Mouse (Mus musculus) frontal cortex, adult (tissue): ENCODE measurements around the gene Dync2li1.

Experiments used
- ATAC-seq: cut with Nextera tagmentation; 2 replicates; pipeline ENCODE4 v1.9.2; 2017; ENCODE audit warnings: mild to moderate bottlenecking, moderate library complexity, mixed read lengths; ENCODE audit not compliant: low TSS enrichment

Dync2li1 gene

DNA sequence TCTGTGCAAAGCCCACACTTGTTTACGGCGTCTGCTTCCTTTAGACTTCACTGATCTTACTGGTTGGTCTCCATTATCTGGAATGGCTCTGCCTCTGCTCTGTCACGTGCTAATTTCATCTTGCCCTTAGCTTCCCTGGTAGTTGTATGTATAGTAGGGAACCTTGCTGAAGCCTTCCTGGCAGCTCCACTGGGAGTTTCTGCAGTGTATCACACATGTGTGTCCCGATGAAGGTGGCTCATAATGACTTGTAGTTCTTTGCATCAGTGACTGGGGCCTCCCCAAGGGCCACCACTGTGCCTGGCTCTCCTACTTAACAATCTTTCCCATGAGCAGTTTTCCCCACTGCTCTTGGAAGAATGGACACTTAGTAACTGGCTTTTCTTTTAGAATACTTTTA is 17.7 kb upstream of the Dync2li1 start:
- ATAC-seq: no peak

DNA sequence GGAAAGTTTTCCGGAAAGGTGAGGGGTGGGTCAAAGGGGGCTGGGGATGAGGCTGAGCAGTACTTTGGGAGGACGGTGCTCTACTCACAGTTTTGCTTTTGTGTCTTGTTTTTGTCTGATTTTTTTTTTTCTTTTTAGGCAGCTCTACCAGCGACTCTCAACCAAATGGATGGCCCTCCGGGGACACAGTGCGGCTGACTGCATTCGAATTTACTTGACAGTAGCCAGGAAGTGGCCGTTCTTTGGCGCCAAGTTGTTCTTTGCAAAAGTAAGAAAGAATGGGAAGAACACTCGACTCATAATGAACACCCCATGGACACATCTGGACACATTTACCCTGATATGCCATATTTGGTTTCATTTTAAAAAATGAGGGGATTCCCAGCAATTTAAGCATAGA is 14.8 kb upstream of the Dync2li1 start:
- no peak for ATAC-seq

DNA sequence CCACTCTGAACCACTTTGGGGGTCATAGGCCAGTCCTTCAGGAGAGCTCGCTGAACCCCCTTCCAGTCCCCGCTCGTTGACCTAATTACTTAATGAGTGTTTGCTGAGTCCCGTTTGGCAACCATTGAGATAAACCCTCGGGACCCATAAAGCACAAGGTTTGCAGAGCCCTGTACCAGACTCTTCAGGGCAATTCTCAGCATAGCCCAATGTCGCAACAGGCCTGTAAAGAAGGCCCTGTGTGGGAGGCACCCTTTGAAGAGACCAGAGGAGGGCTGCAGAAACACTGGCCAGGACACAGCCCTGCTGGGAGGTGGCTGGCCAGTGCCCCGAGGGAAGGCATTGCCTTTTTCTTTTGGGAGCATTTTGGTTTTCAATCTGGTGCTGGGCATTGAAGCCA is 14.3 kb upstream of the Dync2li1 start:
- no peak for ATAC-seq

DNA sequence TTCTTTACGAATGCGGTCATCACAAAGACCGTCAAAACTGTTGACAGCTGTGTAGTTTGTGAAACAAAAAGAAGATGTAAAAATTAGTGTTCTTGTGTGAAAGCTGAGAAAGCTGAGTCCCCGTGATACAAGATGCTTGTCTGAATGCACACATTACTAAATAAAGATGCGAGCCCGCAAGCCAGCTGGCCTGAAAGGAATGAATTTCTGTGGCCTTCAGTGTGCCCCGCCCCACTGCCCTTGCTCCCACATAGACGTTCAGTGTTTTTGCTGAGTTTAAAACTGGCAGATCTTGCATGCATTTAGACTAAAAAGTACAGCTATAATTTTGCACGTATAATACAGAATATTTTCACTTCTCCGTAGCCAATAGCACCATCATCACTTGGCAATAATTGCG is 10.5 kb upstream of the Dync2li1 start:
- ATAC-seq: no peak

DNA sequence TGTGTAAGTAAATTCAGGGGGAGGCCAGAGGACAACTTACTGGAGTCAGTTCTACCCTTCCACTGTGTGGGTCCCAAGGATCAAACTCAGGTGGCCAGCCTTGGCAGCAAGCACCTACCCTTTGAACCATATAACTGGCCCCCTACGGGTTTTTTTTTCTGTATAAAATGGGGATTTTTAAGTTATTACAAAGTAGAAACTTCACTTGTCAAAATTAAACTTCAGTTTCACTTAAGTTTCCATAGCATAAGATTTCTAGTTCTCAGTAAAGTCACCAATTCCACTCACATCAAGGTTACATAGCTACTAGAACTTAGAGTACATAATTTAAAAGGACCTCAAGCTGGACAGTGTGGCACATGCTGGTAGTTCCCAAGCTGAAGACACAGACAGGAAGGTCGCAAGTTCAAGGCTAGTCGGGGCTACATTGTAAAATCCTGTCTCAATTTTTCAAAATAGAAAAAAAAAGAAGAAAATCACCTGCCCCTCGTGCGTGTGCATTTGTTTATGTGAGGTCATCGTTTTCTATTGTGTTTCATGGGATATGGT is 9.7 kb upstream of the Dync2li1 start:
- no peak for ATAC-seq

DNA sequence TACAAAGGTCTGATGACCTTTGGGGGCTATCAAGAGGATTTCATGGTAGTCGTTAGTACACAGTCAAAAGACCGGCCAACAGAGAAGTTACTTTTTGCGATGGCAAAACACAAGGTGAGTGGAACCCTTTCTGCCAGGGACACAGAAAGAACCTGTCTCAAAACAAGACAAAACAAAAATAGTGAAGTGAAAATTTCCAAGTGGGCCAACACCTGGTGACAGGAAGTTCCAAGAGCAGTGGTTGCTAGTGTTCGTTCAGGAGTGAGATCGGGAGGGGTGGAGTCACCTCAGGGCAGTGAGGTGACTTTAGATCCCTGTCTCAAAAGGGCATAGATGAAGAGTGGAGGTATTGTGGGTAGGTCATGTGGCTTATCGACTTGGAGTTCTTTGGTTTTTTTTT is 8.3 kb upstream of the Dync2li1 start:
- no peak for ATAC-seq

DNA sequence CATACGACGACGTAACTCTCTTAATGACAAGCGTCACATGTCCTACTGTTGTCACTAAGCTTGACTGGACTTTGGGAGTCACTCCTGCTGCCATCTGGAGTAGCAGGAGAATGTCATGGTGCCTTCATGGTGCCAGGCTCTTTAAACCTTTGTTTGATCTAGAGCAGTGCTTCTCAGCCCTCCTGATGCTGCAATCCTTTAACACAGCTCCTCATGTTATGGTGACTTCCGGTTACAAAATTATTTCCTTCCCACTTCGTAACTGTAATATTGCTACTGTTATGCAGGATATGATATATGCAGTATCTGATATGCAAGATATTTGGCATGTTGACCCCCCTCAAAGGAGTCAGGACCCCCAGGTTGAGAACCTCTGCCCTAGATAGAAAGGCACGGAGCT is 7.2 kb upstream of the Dync2li1 start:
- no peak for ATAC-seq

DNA sequence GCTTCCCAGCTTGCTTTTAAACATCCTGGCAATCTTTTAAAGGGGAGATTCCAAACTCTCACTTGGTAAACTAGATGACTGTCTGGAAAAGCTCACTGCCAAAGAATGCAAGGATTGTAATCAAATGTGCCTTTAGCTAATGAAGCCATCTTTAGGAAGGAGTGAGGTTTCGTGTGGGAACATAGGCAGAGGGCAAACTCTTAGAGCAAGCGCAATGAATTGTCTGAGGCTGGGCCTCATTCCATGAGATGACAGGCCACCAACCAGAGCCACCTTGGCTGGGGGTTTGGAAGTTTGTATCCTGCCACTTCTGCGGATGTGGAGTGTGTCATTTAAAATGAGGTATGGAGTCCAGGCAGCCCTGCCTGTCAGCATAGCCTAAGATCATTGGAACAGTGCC is 6.2 kb upstream of the Dync2li1 start:
- ATAC-seq: no peak

DNA sequence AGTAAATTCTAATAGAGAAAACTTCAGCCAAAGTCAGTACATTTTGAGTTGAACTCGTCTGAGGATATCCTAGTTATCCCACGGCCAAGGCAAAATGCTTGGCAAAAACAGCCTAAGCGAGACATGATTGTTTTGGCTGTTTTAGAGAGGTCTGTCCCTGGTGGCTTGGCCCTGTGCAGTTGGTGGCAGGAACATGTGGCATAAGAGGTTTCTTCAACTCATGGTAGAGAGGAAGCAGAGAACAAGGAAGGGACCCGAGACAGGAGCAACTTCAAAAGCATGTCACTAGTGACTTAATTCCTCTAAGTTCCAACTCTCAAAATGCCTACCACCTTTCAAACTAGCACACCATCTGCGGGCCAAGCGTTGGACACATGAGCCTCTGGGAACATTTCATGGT is 5.7 kb upstream of the Dync2li1 start:
- ATAC-seq: no peak

DNA sequence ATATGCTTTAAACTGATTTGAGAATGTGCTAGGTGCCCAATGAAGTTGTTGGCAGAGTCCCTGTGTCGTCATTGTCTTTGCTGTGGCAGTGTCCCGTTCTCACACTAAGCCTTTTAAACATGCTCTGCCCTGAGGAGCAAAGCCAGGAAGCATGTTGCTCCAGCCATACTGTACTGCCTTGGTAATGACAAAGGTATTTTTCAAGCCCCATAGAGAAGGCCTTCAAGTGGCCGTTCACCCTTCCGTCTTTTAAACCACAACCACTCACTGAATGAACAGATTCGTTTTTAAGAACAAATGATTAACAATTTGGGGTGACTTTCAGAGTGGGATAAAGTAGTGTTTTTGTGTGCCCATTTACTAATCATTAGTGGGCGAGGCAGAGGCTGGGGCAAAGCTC is 5.1 kb upstream of the Dync2li1 start:
- no peak for ATAC-seq

DNA sequence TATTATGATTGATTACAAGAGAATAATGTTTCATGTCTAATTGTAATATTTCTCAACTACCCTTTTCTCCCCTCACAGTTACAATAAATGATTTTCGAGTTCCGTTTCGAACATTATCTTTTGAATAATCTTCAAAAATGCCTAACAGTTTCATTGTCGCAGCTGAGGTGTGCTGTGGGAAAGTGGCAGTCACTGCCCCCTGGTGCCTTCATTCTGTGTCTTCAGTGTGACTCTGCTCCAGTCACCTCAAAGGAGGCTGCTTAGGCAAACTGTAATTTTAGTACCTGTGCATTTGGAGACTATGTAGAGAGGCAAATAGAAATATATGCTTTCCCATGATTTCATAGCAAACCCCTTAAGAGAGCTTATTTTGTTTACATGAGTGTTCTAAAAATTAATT is 4.3 kb upstream of the Dync2li1 start:
- ATAC-seq: no peak

DNA sequence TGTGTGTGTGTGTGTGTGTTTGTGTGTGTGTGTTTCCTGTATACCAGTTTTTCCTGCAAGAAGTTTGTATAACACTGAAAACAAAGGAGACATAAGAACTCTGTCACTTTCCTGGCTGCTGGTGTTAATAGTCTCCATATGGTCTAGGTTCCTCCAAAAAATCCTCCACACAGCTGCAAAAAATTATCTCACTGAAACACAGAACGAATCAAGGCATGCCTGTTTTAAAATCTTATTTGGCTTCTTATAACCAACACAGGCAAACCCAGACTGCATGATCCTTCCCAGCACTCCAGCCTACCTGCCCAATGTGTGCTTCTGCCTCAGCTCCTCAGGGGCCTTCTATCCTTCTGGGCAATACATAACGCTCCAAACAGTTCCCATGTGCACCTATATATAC is 3.4 kb upstream of the Dync2li1 start:
- no peak for ATAC-seq

DNA sequence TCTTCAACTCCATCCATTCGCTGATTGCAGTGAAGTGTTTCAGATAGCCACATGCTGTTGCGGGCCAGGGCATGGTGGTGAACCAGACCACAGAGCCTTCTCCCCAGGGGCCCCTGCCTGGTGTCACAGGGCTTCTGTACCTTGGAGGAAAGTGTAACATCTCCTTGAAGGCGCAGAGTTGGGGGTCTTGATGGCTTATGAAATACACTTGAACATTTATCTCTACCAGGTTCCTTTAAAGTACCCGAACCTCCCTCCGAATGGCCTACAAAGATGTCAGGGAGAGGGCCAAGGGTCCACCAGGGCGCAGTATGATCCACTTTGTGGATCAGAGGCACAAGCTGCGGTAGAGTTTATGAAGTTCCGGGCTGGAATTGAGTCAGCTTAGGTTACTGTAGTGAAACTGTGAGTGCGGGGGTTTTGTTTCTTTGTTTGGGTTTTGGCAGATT is 585 bp downstream of the Dync2li1 start:
- 0 out of 2 replicates have a peak, but pooled peaks have one; percentile 13 for ATAC-seq

DNA sequence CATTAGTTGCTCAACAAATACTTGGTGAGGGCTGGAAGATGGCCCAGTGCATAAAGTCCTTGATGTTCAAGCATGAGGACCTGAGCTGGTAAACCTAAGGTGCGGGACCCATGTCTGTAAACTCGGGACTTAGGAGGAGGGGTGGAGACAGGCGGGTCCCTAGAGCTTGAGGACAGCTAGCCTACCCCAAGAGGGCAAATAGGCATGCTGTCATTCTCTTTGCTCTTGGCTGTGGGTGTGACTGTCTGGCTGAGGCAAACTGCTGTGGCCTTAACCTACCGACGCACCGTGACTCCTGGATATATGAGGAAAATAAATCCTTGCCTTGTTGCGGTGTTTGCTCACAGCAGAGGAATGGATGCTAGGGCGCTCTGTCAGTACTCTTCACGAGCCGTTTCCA is 1.4 kb downstream of the Dync2li1 start:
- no peak for ATAC-seq

DNA sequence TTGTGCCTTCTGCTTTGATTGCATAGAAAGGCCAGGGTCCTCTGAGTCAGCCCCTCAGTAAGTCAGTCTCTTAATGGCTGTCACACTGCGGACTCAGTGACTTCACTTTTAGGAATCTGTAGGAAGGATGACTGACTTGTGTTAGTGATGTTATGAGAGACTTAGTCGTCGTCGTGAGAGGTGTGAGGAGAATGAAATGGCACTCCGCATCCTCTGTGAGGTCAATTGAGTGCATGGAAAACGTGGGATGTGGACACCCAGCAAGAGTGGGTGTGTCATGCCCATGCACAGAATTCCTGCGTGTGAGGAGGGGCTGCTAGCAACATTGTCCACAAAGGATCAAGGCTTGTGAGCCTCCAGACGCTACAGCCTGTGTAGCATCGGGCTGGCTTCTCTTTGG is 2.3 kb downstream of the Dync2li1 start:
- no peak for ATAC-seq

DNA sequence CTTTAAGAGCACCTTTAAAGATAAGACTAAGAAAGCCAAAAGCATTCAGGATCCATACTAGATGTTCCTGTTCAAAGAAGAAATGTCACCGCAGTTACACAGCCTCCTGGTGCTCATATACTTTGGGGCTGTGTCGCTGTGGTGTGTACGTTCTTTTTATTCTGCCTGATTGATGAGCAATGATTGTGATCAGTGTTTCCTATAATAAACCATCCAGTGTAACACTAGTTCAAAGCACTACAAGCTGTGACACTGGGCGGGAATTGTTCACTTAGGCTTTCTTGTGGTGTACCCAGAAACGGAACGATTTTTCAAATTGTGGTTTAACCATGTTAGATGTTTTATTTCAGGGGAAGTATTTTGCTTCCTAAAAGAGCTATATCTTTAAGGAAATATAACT is 5.5 kb downstream of the Dync2li1 start:
- no peak for ATAC-seq

DNA sequence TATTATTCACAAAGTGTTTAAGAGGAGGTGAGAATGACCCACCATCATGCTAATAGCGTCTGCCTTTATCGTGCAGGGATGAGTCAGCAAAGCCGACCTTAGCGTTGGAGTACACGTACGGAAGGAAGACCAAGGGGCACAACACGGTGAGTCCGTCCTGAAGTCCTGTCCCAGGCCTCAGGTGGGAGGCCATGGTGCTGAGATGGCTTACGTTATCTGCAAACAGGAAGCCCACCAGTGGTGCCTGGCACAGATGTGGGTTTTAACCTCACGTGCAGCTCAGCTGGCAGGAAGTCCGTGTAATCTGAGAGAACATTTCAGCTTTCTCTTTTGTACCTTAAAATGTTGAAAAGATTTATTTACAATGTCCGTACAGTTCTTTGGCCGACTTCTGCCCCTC is 7.1 kb downstream of the Dync2li1 start:
- ATAC-seq: no peak

DNA sequence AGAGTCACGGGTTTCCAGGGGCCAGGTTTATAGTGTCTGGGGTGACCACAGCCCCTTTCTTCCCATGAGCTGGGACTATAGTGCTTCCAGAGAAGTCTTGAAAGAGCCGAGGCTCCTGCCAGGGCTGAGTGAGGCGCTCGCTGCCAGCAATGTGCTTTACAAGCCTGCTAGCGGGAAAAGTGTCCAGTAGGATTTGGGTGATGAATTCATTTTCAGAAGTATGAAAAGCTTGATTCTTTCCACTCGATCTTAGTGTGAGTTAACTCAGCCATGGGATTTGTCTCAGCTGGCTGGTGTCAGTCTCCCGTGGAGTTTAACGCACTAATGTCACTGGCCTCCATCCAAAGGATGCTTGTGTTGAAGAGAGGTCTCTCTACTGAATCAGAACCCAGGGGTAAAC is 10.0 kb downstream of the Dync2li1 start:
- no peak for ATAC-seq

DNA sequence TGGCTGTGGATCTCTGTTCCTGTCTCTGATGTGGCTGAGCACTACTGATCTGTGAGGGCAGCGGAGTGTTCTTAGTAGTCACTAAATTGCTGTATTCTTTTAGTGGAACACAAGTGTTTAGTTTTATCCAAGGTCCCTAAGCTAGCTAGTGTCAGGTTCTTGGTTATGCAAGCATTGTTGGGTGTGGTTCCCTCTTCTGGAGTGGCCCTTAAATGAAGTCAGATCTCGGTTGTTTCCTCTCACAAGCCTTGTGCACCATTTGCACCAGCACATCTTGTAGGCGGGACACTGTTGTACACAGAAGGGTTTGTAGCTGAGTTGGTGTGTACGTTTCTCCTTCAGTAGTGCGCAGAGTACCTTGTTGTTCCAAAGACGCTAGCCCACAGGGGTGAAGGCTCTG is 11.7 kb downstream of the Dync2li1 start:
- no peak for ATAC-seq

DNA sequence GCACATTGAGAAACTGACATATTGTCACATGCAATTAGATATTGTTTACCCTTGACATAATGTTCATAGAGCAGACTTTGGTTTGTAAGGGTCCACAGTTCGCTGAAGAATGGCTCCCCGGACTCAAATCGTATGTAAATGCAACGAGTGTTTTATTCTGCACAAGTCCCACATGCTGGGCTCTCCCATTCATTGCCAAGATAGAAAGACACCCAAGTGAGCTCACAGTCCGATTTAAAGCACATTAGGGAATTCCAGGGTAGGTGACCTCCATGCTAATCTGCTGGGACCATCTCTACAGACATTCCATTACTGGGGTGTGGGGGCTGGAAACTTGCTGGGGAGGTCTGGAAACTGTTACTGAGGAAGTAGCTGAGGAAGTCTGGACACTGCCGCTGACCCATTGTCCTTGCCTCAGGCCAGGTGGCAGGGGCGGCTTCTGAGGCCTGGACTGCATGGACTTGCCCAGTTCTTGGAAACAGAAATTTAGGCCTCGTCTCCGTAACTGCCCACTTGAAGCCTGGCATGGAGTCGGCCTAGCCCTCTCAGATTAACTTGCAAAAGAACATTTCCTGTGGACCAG is 13.6 kb downstream of the Dync2li1 start:
- no peak for ATAC-seq

DNA sequence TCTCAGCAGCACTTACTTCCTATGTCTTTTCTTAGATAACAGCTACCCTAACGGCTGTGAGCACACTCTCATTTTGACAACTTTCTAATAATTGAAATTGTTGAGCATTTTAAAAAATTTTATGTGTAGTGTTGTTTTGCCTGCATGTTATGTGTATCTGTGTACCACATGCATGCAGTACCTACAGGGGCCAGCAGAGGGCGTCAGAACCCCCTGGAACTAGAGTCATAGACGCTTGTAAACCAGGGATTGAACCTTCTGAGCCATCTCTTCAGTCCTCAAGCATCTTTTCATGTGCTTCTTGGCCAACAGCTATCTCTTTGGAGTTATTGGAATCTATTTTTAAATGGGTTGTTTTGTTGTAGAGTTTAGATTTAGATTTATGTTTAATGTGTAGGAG is 15.6 kb downstream of the Dync2li1 start:
- peak; percentile 7 for ATAC-seq

DNA sequence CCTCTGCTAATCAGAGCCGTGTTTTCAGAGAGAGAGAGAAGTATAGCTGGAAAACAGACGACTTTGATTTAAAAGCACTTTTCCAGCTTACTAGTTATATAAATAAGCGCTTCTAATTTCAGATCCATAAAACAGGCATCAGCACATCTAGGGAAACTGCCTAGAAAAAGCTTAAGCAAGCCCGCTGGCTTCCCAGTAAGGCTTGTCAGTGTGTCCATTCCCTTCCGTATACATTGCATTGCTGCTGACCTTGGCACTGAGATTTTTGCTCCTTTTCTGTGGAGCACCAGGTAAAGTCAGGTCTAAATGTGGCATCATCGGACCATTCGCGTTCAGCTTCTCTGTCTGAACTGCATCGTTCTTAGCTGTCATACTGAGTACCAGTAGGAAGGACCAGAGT is 16.0 kb downstream of the Dync2li1 start:
- ATAC-seq: peak; percentile 64

DNA sequence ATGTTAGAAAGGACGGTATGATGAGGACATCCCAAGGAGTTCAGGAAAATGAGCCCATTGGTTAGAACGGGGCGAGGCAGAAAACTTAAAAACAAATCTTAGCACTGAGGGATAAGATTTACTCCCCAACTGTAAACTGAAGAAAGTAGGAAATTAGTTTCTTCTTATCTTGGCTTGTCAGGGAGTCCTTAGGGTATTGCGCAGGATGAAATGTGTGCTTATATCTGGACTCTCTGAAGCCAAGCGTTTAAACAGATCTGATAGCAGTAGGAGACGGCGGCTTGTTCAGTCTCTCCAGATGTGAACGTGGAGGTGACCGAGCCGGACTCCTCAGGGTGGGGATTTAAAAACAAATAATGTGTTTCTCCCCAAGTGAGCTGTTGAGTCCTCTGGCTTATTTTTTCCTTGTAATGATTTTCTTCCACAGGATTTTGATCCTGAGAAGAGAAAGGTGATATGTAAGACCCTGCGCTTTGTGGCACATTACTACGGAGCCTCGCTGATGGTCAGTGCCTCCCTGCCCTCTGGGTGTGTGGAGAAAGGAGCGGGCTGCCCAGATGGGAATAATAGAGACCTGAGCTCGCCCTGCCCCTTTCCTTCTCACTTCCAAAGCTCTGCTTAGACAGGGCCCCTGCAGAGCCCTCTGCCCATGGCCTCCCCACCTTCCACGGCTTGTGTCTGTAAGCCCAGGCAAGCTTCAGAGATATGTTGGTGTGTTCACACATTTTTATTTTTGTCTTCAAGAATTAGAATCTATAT is 18.2 kb downstream of the Dync2li1 start:
- ATAC-seq: no peak

DNA sequence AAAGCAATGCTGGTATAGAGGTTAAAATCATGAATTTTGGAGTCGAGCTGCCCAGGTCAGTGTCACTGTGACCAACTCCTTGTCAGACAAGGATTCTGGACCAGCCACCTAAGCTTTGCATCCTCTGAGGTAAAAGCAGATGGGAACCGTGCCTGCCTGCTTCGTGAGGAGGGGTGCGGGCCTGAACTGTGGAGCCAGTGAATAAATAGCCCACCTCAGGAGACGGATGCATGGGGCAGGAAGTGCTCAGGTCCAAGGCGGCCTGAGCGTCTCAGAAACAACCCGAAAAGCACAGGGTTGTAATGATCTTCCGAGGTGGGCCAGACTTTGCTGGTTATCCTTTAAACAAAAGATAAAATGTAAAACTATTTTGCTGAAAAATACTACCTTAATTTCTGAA is 18.8 kb downstream of the Dync2li1 start:
- ATAC-seq: no peak
